Mouse (Mus musculus) MEL-GATA-1-ER (cell line): ENCODE measurements at regions not wholly inside any gene's neighbourhood (a gene's known extent, or its start where the extent isn't known, plus 50 kb on each side); places are given as distances from the start of the nearest gene placed in this dataset.
"Not testable (repeated sequence)": the region's sequence is repeated elsewhere in the genome, so short reads cannot be mapped to it uniquely, and the experiment has no call there.

ENCODE experiments used
- DNase-seq: peaks from one replicate; pipeline ENCODE4 v3.0.0-alpha.2; 2012; ENCODE audit warnings: low read depth; ENCODE audit errors: extremely low read depth

GRCm38 (mm10) chr8:20436956-20437355 is 73.9 kb upstream of the Gm15319 start:
- DNase-seq: not testable (repeated sequence)

- not testable (repeated sequence) for DNase-seq
Observed at GRCm38 (mm10) chr8:20433236-20433635, 70.2 kb upstream of the Gm15319 start.

GRCm38 (mm10) chr8:20429469-20429868 is 66.5 kb upstream of the Gm15319 start:
- not testable (repeated sequence) for DNase-seq

- peak; percentile 95 for DNase-seq
Observed at GRCm38 (mm10) chr8:20424903-20425222, 61.9 kb upstream of the Gm15319 start.

- not testable (repeated sequence) for DNase-seq
Observed at GRCm38 (mm10) chr8:20424104-20424902, 61.3 kb upstream of the Gm15319 start.

GRCm38 (mm10) chr8:20420807-20421206 is 57.8 kb upstream of the Gm15319 start:
- DNase-seq: not testable (repeated sequence)
